Mouse (Mus musculus): ENCODE results near the gene Sparcl1. TPM values are rescaled to one million over a fixed set of nuclear protein-coding genes. Genes with fewer than 3 reads are reported as not detected.

Gene Sparcl1
- 118 and 147 TPM in 2 replicates for polyA plus RNA-seq (2014; fragmentation: Nextera tagmentation; extraction: Ambion mirVana)

- DNase-seq (peak; percentile 55), ATAC-seq (ENCODE audit: low FRiP score, low TSS enrichment) (no peak)
- H3K4me3 ChIP-seq (replicated peaks; ENCODE audit: low read depth, low read length), result peak within 1 kb of the TSS; percentile 19
- peak within 1 kb of the TSS; percentile 53 for H3K4me2 ChIP-seq (ENCODE audit: low read length)
- H3K27me3 ChIP-seq (ENCODE audit: control insufficient read depth, insufficient read depth, low read length), result 0 out of 2 replicates have a peak, but pooled peaks cover 3% of the 10 kb centered on the region
- H3K27ac ChIP-seq (replicated peaks; ENCODE audit: low read depth, low read length), result peak within 1 kb of the TSS; percentile 63
- H3K9me3 ChIP-seq (ENCODE audit: control insufficient read depth, low read length), result no peaks in the 10 kb centered on the region
- peaks cover 54% of the 10 kb centered on the region for H3K4me1 ChIP-seq (ENCODE audit: control insufficient read depth, insufficient read depth, low read length)
- peak within 1 kb of the TSS; percentile 17 for H3K9ac ChIP-seq (replicated peaks; ENCODE audit: low read length)
- 22% methylated on average over 15 of the region's 15 CpGs for whole genome bisulfite sequencing
- H3K36me3 ChIP-seq (ENCODE audit: control insufficient read depth, insufficient read depth, low read length), result no peaks in the 10 kb centered on the region
Observed at GRCm38 (mm10) chr5:104113491-104114172, at the start of gene Sparcl1. Gene Sparcl1, minus strand, starts transcription at chr5:104113733.

- no peaks in the 10 kb centered on the region for H3K4me1 ChIP-seq (ENCODE audit: control insufficient read depth, insufficient read depth, low read length)
- WGBS, result 93% methylated on average over 1 of the region's 1 CpGs
- ATAC-seq (ENCODE audit: low FRiP score, low TSS enrichment) (no peak), DNase-seq (no peak)
- H3K9me3 ChIP-seq (ENCODE audit: control insufficient read depth, low read length), result no peaks in the 10 kb centered on the region
- no peak overlapping the region for H3K27ac ChIP-seq (replicated peaks; ENCODE audit: low read depth, low read length)
- H3K4me3 ChIP-seq (replicated peaks; ENCODE audit: low read depth, low read length), result no peak overlapping the region
- H3K9ac ChIP-seq (replicated peaks; ENCODE audit: low read length), result no peak overlapping the region
- H3K36me3 ChIP-seq (ENCODE audit: control insufficient read depth, insufficient read depth, low read length), result no peaks in the 10 kb centered on the region
- no peaks in the 10 kb centered on the region for H3K27me3 ChIP-seq (ENCODE audit: control insufficient read depth, insufficient read depth, low read length)
- H3K4me2 ChIP-seq (ENCODE audit: low read length), result no peak overlapping the region
Observed at GRCm38 (mm10) chr5:104161390-104161789, 47.9 kb upstream of the Sparcl1 start.

- WGBS, result 83% methylated on average over 3 of the region's 3 CpGs
- no peak for ATAC-seq (ENCODE audit: low FRiP score, low TSS enrichment)
- no peaks in the 10 kb centered on the region for H3K27me3 ChIP-seq (ENCODE audit: control insufficient read depth, insufficient read depth, low read length)
- H3K4me3 ChIP-seq (replicated peaks; ENCODE audit: low read depth, low read length), result no peak overlapping the region
- H3K4me2 ChIP-seq (ENCODE audit: low read length), result no peak overlapping the region
- no peak overlapping the region for H3K27ac ChIP-seq (replicated peaks; ENCODE audit: low read depth, low read length)
- no peaks in the 10 kb centered on the region for H3K36me3 ChIP-seq (ENCODE audit: control insufficient read depth, insufficient read depth, low read length)
- no peaks in the 10 kb centered on the region for H3K9me3 ChIP-seq (ENCODE audit: control insufficient read depth, low read length)
- H3K9ac ChIP-seq (replicated peaks; ENCODE audit: low read length), result no peak overlapping the region
- H3K4me1 ChIP-seq (ENCODE audit: control insufficient read depth, insufficient read depth, low read length), result no peaks in the 10 kb centered on the region
- no peak for DNase-seq
Observed at GRCm38 (mm10) chr5:104160581-104160980, 47.0 kb upstream of the Sparcl1 start.

GRCm38 (mm10) chr5:104158332-104159052, 45.0 kb upstream of the Sparcl1 start:
- no peak overlapping the region for H3K4me3 ChIP-seq (replicated peaks; ENCODE audit: low read depth, low read length)
- H3K27me3 ChIP-seq (ENCODE audit: control insufficient read depth, insufficient read depth, low read length), result no peaks in the 10 kb centered on the region
- WGBS, result 75% methylated on average over 7 of the region's 7 CpGs
- no peak overlapping the region for H3K4me2 ChIP-seq (ENCODE audit: low read length)
- H3K27ac ChIP-seq (replicated peaks; ENCODE audit: low read depth, low read length), result no peak overlapping the region
- no peaks in the 10 kb centered on the region for H3K4me1 ChIP-seq (ENCODE audit: control insufficient read depth, insufficient read depth, low read length)
- H3K9ac ChIP-seq (replicated peaks; ENCODE audit: low read length), result no peak overlapping the region
- ATAC-seq (ENCODE audit: low FRiP score, low TSS enrichment) (no peak), DNase-seq (peak; percentile 34)
- H3K9me3 ChIP-seq (ENCODE audit: control insufficient read depth, low read length), result no peaks in the 10 kb centered on the region
- H3K36me3 ChIP-seq (ENCODE audit: control insufficient read depth, insufficient read depth, low read length), result no peaks in the 10 kb centered on the region

- no peaks in the 10 kb centered on the region for H3K27me3 ChIP-seq (ENCODE audit: control insufficient read depth, insufficient read depth, low read length)
- no peak overlapping the region for H3K4me3 ChIP-seq (replicated peaks; ENCODE audit: low read depth, low read length)
- no peaks in the 10 kb centered on the region for H3K4me1 ChIP-seq (ENCODE audit: control insufficient read depth, insufficient read depth, low read length)
- H3K9me3 ChIP-seq (ENCODE audit: control insufficient read depth, low read length), result no peaks in the 10 kb centered on the region
- ATAC-seq (ENCODE audit: low FRiP score, low TSS enrichment), result no peak
- no peak overlapping the region for H3K9ac ChIP-seq (replicated peaks; ENCODE audit: low read length)
- H3K27ac ChIP-seq (replicated peaks; ENCODE audit: low read depth, low read length), result no peak overlapping the region
- WGBS, result 92% methylated on average over 7 of the region's 7 CpGs
- H3K36me3 ChIP-seq (ENCODE audit: control insufficient read depth, insufficient read depth, low read length), result no peaks in the 10 kb centered on the region
- no peak for DNase-seq
- no peak overlapping the region for H3K4me2 ChIP-seq (ENCODE audit: low read length)
Observed at GRCm38 (mm10) chr5:104157701-104158100, 44.2 kb upstream of the Sparcl1 start.

GRCm38 (mm10) chr5:104150196-104150595, 36.7 kb upstream of the Sparcl1 start:
- H3K4me2 ChIP-seq (ENCODE audit: low read length), result no peak overlapping the region
- H3K36me3 ChIP-seq (ENCODE audit: control insufficient read depth, insufficient read depth, low read length), result no peaks in the 10 kb centered on the region
- H3K4me1 ChIP-seq (ENCODE audit: control insufficient read depth, insufficient read depth, low read length), result no peaks in the 10 kb centered on the region
- no peak overlapping the region for H3K4me3 ChIP-seq (replicated peaks; ENCODE audit: low read depth, low read length)
- no peak overlapping the region for H3K9ac ChIP-seq (replicated peaks; ENCODE audit: low read length)
- 97% methylated on average over 6 of the region's 6 CpGs for WGBS
- no peak for DNase-seq
- ATAC-seq (ENCODE audit: low FRiP score, low TSS enrichment), result no peak
- no peaks in the 10 kb centered on the region for H3K9me3 ChIP-seq (ENCODE audit: control insufficient read depth, low read length)
- no peaks in the 10 kb centered on the region for H3K27me3 ChIP-seq (ENCODE audit: control insufficient read depth, insufficient read depth, low read length)
- H3K27ac ChIP-seq (replicated peaks; ENCODE audit: low read depth, low read length), result no peak overlapping the region

- WGBS, result 81% methylated on average over 7 of the region's 7 CpGs
- H3K27me3 ChIP-seq (ENCODE audit: control insufficient read depth, insufficient read depth, low read length), result no peaks in the 10 kb centered on the region
Observed at GRCm38 (mm10) chr5:104149349-104149748, 35.8 kb upstream of the Sparcl1 start.

GRCm38 (mm10) chr5:104144057-104144456, 30.5 kb upstream of the Sparcl1 start:
- Histone ChIP-seq H3K4me2 (ENCODE audit: low read length) (no peak overlapping the region), H3K9ac (replicated peaks; ENCODE audit: low read length) (no peak overlapping the region), H3K4me1 (ENCODE audit: control insufficient read depth, insufficient read depth, low read length) (no peaks in the 10 kb centered on the region), H3K27me3 (ENCODE audit: control insufficient read depth, insufficient read depth, low read length) (no peaks in the 10 kb centered on the region), H3K36me3 (ENCODE audit: control insufficient read depth, insufficient read depth, low read length) (no peaks in the 10 kb centered on the region), H3K4me3 (replicated peaks; ENCODE audit: low read depth, low read length) (no peak overlapping the region), H3K27ac (replicated peaks; ENCODE audit: low read depth, low read length) (no peak overlapping the region), H3K9me3 (ENCODE audit: control insufficient read depth, low read length) (no peaks in the 10 kb centered on the region)
- 83% methylated on average over 4 of the region's 4 CpGs for WGBS
- ATAC-seq (ENCODE audit: low FRiP score, low TSS enrichment) (no peak), DNase-seq (no peak)

More at GRCm38 (mm10) chr5:104149349-104149748, 35.8 kb upstream of the Sparcl1 start:
- H3K4me2 ChIP-seq (ENCODE audit: low read length), result no peak overlapping the region
- no peak overlapping the region for H3K27ac ChIP-seq (replicated peaks; ENCODE audit: low read depth, low read length)
- H3K4me1 ChIP-seq (ENCODE audit: control insufficient read depth, insufficient read depth, low read length), result no peaks in the 10 kb centered on the region
- no peak for ATAC-seq (ENCODE audit: low FRiP score, low TSS enrichment)
- no peaks in the 10 kb centered on the region for H3K36me3 ChIP-seq (ENCODE audit: control insufficient read depth, insufficient read depth, low read length)
- H3K9me3 ChIP-seq (ENCODE audit: control insufficient read depth, low read length), result no peaks in the 10 kb centered on the region
- H3K4me3 ChIP-seq (replicated peaks; ENCODE audit: low read depth, low read length), result no peak overlapping the region
- H3K9ac ChIP-seq (replicated peaks; ENCODE audit: low read length), result no peak overlapping the region
- no peak for DNase-seq

- Histone ChIP-seq H3K4me2 (ENCODE audit: low read length) (no peak overlapping the region), H3K27ac (replicated peaks; ENCODE audit: low read depth, low read length) (no peak overlapping the region), H3K4me3 (replicated peaks; ENCODE audit: low read depth, low read length) (no peak overlapping the region), H3K4me1 (ENCODE audit: control insufficient read depth, insufficient read depth, low read length) (no peaks in the 10 kb centered on the region), H3K36me3 (ENCODE audit: control insufficient read depth, insufficient read depth, low read length) (no peaks in the 10 kb centered on the region), H3K9me3 (ENCODE audit: control insufficient read depth, low read length) (no peaks in the 10 kb centered on the region), H3K9ac (replicated peaks; ENCODE audit: low read length) (no peak overlapping the region), H3K27me3 (ENCODE audit: control insufficient read depth, insufficient read depth, low read length) (no peaks in the 10 kb centered on the region)
- WGBS, result 89% methylated on average over 2 of the region's 2 CpGs
- DNase-seq (no peak), ATAC-seq (ENCODE audit: low FRiP score, low TSS enrichment) (no peak)
Observed at GRCm38 (mm10) chr5:104141067-104141466, 27.5 kb upstream of the Sparcl1 start.

Data from midbrain, embryonic 14.5 days (tissue).